Mouse (Mus musculus): ENCODE data around the gene Cit.

The Cit gene

DNA sequence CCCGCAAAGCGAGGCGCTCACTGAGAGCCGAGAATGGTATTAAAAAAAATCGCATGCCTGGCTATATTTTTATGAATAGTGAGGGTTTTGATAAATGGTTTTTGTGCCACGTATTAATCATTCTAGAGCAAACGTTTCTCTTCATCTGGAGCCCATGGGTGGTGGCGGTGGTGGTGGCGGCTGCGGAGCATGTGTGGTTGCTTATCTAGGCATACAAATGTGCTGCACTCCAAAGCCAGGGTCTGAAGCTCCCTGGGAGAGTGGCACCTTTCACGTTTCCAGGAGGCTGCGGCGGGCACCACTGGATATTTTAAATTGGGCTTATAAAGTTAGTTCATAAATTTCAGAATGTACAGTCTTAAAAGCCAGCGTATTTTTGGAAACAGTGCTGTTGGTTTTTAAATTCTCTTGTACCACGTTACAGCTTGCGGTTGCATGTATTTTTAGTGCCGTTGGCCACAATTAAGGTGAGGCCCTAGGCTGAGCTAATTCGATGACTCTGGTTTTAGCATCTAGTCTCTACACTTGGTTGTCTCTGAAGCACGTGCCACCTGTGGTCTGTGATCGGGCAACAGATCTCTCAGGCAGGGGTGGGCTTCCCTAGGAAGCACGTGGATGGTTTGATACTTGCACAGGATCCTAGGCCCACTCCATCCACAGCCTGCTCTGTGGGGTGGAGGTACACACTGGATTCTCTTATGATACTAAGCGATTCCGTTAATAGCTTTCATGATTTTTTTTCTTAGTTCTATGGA is 73.7 kb downstream of the Cit start:
- DNase-seq: no peak

DNA sequence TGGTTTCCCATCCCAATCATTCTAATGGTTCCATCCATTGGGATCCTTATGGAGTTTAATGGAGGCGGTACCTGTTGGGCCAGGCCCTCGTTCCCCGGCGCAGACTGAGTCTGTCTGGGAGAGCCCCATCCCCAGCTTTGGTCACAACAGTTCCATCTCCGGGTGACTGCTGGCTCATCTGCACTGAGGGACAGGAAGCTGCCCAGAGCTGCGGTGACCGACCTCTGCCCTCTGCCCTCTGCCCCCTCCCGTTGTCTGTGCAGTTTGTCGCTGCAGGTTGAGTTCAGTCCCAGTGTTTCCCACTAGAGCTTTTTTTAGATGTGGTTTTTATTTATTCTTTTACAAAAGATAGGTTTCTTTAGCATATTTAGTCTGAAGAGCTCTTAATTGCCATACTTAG is 76.9 kb downstream of the Cit start:
- no peak for DNase-seq

DNA sequence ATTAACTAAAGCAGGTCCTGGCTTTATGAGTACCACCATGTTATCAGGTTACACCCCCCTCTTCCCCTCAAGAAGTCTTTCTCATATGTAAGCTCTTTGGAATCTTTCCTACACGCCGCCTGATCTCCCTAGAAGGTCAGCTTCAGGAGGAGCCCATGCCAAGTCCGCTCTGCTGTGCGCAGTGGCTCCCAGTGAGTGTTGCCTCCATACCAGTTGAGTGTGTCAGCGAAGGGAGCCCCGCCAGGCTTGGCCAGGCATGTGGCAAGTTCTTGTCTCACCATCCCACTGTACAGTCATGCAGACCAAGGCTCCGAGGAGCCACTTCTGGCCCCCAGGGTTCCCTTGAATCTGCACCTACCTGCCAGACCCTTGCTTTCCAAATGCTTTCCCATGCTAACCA is 79.9 kb downstream of the Cit start:
- no peak for DNase-seq

DNA sequence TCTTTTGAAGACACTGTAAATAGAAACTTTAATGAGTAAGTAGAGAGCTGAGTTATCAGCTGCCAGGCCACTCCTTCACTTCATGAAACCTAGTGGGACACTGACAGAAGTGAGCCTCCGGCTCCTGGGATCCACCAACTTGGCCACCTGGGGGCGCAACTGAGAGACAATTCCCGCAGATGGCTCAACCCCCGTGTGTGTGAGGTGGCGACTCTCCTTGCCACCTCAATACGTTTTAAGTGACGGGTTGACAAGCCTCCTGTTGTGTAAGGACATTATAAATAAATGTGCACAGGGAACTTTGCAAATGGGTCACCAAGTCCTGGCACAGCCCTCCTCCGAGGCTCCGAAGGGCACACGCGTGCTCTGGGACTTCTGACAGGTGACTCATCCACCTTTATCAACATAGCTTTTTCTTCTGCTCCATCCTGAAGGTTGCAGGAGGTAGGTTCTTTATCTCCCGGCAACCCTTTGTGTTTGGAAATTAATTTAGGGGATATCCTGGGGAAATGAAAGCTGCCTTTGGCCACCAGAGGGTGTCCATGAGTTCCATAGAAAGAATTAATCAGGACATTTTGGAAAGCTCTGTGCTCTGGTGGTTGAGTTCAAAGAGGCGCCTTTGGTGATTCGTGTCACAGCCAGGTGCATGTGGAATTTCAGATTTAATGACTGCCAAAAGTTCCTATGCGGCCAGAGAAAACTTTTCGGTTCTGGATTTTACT is 83.9 kb downstream of the Cit start:
- DNase-seq: no peak

DNA sequence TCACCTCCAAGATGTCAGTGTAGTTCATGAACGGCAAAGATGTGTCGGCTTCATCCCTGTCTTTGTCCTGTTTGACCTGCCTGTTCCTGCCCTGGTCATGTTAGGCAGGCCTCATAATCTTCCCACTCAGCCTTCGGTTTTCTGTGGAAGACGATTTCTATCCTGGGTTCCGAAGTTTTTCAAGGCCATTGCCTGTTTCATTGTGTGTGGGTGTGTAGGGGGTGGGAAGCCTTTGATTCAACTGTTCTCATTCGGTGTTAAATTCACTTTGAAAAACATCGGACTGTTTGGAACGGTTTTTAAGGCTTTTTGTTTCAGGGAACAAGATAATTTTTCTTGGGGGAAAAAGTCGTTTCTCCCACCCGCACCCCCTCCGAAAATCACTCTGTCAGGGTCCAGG is 87.2 kb downstream of the Cit start:
- DNase-seq: no peak

DNA sequence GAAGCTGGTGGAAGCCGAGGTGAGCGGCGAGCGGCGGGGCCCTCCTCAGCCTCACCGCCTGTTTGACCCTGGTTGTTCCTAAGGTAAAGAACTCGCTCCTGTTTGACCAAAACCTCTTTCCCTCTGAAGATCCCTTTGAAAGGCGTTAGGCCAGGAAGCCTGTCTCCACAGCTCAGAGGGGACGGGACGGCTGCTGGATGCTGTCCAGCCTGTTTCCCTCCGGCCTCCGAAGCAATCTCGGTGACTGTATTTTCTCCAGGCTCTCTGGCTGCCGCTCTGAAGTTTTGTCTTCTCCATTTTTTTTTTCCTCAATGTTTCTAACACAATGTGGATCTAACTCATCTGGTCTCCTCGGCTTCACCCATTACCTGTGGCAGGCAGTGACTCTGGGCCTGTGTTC is 91.8 kb downstream of the Cit start:
- no peak for DNase-seq

DNA sequence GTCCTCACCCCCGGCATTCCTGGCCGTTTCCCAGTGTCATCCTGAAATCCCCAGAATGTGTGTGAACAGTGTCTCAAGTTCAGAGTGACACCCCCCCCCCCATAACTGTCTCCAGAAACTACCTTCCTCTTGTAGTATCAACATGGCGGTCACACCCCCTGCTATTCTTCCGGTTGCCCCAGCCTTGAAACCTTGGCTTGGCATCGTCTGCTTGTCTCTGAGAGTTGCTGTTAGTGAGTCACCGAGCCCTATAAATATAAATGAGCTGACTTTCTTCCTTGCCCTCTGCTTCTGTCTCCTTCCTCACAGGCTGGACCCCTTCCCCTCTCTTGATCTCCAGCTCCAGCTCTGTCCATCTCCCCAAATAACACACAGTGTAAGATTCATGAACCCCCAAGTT is 92.5 kb downstream of the Cit start:
- no peak for DNase-seq

DNA sequence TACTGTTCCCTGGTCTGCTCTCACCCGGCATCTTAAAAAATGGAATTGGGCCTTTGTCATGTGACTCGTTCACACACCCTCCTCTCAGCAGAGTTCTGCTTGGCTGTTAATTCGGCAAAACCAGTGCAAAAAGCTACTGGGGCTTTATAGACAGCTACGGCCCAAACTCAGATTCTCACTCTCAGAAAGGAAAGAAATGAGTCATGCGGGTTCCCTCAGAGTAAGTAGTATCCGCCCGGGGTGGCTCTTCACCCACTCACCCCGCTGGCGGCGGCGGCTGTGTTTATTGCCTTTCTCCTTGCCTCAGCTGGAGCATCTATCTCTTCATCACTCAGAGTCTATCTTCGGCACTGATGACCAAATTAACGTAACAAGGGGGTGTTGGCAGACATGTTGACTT is 93.9 kb downstream of the Cit start:
- DNase-seq: no peak

DNA sequence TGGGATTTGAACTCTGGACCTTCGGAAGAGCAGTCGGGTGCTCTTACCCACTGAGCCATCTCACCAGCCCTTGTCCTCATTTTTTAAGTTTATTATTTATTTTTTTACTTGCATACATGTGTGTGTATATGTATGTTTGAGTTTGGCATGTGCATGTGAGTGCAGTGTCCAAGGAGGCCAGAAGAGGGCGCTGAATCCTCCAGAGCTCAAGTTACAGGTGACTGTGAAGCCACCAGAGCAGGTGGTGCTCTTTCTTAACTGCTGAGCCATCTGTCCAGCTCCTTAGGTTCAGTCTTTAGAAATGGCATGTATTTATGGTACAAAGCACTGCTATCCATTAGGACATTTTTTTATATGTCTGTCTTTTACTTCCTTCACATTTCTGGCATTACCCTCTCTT is 97.3 kb downstream of the Cit start:
- no peak for DNase-seq

DNA sequence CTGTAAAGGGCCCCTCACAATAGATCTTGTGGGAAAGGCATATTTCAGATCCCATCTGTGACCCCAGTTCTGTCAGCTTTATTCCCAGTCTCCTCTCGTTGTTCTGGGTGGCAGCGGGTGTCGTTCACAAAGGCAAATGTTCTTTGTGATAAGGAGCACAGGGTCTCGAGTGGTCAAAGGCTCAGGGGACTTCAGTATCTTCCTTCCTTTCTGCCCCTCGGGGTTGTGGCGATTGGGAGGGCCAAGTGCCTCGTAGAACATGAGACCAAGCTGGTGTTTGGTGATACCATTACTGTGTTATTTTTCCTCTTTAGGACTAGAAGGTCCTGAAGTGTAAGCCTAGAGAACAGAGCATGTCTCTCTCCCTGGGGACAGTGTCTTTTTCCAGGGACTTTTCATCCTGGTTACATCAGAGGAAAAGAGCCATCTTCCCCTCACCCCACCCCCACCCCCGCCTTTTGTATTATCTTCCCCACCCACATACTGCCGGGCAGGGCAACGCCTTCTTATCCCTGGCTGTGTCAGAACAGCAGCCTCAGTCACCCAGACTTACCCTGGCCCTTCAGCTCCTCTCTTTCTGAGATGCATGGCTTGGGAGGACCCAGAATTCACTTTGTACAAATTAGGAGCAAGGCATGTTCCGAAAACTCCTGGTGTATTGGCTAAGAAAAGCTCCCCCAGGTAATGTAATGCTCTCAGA is 99.9 kb downstream of the Cit start:
- DNase-seq: no peak

DNA sequence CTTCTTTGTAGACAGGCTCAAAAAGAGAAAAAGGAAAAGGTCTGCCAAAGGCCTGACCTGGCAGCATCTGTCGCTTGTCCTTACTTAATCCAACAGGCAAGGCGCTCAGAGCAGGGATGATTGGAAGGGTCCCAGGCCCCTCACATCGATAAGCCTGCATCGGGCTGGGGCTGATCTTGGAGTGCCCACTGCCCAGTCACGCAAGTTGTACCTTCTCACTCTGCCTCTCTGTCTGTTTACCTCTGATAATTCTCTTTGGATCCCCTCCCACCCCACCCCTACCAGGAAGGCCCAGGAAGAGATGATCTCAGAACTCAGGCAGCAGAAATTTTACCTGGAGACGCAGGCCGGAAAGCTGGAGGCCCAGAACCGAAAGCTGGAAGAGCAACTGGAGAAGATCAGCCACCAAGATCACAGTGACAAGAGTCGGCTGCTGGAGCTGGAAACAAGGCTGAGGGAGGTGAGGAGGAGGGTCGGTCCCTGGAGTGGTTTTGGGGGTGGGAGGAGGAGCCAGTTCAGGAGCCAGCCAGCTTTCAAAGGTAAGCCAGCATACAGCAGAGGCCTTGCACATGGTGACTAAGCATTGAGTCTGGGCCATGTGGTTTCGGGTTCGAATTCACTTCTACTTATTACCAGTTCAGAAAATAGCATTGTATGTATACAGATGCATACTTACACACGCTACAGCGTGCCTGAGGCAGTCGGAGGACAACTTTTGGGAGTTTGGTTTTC is 102.7 kb downstream of the Cit start:
- DNase-seq: no peak

DNA sequence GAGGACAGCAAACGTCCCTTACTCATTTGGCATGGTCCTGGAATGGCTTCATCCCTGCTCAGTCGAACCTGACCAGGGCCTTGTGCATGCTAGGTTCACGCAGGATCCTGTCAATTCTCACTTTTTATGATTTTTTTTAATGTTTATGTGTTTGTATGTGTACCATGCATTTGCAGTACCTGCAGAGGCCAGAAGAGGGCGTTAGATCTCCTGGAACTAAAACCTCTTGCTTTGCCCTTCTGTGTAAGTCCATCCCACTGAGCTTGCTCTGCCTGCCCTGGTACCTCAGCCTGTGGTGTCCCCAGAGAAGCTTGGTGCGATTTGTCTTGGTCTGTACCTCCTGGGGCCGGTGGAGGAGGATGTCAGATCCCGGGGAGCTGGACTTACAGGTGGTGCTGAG is 105.9 kb downstream of the Cit start:
- no peak for DNase-seq

DNA sequence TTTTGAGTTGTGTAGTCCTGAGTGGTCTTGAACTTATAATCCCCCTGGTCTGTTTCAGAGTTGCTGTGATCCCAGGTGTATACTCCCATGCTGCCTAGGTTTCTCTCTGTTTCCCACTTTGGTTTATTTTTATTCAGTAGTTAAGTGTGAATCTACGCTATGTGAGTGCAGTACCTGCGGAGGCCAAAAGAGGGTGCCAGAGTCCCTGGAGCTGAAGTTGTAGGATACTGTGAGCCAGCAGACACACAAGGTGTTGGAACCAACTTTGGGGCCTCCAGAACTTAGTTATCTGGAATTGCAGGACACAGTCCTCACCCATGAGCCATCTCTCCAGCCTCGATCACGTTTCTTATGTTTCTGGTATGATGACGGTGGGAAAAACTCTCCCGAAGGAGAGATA is 108.1 kb downstream of the Cit start:
- peak; percentile 11 for DNase-seq

DNA sequence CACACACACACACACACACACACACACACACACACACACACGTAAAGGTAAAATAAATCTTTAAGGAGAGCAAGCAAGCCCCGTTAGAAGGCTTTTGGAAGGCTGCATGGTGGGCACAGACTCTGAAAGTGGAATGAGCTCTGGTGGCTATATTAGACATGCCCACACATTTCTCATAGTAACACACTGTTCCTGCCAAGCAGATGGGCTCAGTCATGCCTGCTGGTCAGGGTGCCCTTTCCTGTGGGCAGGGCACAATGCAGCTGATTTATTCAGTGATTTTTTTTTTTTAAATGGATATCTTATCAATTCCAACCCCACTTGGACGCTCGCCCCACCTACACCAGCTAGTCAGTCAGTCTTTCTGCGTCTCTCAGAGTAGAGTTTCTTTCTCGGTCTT is 109.0 kb downstream of the Cit start:
- DNase-seq: no peak

DNA sequence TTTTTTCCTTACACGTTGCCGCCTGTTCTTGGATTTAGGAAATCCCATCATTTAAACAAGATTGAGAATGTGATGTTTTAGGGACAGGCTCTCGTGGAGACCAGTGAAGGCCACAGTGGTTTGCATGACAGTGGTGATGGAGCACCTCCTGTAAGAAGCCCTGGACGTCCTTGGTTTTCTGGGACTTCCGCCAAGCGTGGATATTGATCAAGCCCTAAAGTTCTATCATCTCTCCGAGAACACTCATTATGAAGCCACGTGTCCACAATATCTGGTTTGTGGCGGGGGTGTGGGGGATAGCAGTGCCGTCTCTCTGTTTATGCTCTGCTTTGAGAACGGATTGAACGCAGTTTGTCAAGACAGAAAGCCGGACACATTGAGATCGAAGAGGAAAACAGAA is 109.5 kb downstream of the Cit start:
- DNase-seq: no peak

DNA sequence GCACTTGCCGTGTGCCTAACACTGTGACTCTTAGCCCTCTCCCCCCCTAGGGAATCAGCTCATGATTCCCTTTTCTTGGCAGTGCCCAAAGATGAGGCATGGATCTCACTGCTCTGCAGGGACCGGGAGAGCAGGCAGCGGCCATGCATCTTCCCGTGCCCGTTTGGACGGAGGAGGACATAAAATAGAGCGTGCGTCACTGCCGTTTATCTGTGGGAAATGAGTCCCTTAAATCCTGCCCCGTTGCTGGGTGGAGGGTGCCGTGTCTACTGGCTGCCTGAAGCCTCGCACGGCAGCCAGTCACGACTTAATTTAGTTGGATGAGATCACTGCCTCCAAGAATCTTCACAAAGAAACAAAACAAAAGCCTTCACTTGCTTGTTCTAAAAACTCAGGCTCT is 110.1 kb downstream of the Cit start:
- no peak for DNase-seq

DNA sequence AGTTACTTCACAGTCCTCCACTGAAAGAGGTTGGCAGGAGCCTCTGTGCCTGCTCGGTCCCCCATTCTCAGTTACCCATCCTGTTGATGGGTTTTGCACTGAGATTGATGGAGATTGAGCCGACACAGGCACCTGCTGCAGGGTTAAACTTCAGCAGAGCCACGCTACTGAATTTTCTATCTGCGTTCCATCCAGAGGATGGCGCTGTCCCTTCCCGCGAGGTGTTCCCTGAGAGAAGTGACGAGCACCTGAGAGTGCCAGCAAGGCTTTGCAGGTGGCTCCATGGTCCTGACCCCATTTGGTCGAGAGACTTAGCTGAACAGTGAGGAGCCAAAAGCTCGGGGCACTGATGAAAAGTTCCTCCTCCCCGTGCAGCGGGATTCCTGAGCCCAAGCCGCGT is 111.0 kb downstream of the Cit start:
- DNase-seq: no peak

DNA sequence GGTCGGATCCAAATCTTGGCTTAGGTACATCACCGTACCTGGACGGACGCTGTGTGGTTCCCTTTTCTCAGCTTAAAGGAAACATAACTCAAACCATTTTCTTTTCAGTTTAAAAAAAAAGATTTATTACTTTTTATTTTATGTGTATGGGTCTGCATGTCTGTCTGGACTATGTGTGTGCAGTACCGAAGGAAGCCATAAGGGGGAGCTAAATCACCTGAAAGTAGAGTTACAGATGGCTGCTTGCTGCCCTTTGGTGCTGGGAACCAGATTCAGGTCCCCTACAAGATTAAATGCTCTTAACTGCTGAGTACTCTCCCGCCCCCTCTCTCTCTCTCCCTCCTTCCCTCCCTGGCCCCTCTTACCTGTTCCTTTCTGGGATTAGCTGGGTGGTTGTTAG is 112.1 kb downstream of the Cit start:
- no peak for DNase-seq

DNA sequence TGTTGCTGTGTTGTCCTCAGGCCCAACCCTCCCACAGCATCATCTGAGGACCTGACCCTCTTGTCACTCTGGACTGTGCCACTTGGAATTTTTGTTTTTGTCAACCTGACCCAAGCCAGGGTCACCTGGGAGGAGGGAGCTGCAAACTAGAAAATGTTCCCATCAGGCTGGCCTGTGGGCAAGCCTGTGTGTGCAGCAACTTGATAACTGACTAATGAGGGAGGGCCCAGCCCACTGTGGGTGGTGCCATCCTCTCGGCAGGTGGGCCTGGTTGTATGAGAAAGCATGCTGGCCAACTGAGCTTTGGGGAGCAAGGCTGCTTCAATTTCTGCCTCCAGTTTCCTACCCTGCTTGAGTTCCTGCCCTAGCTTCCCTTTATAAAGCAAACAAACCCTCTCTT is 113.3 kb downstream of the Cit start:
- no peak for DNase-seq

DNA sequence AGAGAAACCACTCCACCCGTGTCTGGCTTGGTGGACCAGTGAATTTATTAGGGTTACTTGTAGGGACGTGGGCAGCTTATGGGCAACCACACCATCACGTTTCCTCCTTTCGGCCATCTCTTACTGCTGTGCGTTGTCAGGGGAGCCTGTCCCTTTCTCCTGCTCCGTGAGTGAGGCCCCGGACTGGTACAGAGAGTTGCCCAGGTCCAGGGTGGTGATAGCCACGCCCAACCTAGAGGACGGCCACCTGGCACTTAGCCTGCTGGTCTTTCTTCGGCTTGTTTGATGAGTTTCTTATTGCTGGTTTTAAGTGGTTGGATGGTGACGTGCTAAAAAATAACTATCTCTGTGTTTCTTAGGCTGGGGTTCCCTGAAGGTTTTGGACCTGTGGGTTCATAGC is 113.7 kb downstream of the Cit start:
- DNase-seq: no peak

DNA sequence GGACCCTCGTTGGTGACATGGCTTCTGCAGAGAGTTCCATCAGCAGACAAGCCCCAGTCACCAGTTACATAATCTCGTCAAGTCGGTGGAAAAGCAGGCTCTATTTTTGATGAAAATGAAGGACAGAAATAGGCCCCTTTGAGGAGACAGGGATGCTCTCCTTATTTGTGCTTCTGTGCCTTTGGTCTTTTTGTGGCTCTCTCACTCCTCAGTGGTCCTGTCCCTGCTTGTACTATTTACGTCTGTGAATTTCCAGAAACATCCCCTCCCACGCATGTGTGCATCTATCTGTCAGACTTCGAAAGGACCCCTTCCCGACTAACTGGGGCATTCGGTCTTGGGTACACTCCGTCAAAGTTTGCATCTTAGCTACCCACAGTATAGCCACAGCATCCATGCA is 116.7 kb downstream of the Cit start:
- no peak for DNase-seq

DNA sequence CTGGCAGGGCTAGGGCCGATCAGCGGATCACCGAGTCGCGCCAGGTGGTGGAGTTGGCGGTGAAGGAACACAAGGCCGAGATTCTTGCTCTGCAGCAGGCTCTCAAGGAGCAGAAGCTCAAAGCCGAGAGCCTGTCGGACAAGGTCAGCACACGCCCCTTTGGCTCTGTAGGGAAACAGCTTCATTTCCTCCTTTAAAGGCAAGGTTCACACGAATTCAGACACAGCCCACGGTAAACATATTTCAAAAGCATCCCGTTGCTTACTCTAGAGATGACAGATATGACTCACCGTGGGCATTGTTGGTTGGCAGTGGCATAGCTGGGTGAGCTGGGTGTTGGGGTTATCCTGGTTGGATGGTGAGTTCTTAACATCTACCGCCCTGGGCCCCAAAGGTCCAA is 126.2 kb downstream of the Cit start:
- no peak for DNase-seq

DNA sequence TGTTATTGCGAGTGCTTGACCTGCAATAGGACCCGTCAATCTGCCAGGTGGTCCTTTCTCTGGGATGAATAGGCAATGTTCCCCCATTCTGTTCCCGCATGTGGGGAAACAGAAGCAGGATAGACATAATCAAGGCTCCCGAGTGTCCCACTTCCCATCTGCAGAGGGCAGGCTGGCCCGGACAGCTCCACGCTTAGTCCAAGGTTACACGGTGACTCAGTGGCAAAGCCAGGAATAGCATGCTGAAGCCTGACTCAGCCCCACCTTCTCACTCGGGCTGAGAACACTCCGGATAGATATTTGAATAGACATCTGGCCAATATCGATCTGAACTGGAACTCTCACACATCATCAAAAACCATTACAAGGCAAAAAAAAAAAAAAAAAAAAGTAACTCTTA is 130.6 kb downstream of the Cit start:
- DNase-seq: no peak

DNA sequence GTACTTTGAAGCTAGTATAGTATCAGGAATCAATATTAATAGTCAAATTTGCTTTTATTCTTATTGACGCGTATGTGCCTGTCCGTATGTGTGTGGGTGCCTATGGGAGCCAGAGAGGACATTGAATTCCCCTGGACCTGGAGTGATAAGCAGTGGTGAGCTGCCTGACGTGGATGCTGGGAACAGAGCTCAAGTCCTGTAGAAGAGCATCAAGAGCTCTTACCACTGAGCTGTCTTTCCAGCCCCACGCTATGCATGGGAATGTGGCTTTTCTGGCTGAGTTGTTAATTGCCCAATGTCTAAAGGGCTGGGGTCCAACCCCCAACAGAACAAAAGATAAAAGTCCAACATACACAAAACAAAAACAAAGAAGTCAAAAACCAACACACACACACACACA is 131.4 kb downstream of the Cit start:
- no peak for DNase-seq

All from thymus, postnatal 25 days (tissue).